Mouse (Mus musculus): ENCODE measurements at regions not wholly inside any gene's neighbourhood (a gene's known extent, or its start where the extent isn't known, plus 50 kb on each side); places are given as distances from the start of the nearest gene placed in this dataset.

DNA sequence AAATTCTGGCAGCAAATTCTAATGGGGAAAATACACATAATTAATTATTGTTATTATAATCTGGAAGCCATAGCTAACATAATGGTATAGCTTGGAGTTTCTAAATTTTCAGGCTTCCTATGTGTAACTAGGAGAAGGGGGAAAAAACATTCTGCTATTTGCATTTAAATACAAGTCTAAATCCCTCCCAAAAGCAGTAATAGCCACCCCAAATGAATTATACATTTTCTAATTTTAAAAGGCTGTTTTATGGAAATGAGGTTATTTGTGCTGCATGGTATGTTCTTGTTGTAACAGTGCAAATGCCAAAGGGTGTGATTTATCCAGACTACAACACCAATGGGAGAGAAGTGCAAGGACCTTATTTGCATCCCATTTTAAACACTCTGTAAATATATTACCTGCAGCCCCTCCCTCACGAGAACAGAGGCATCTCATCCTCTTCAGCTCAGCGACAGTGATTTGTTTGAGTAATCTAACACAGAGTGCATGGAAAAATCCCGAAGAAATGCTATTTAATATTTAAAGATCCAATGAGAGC is 101.4 kb upstream of the Hs3st1 start:
- Histone ChIP-seq H3K4me2 (ENCODE audit: low read depth, low read length) (no peak overlapping the region), H3K9me3 (ENCODE audit: control insufficient read depth, low read length) (no peaks in the 10 kb centered on the region), H3K27ac (ENCODE audit: low read length) (no peak overlapping the region), H3K4me1 (replicated peaks; ENCODE audit: control insufficient read depth, insufficient read depth, low read length) (no peaks in the 10 kb centered on the region), H3K27me3 (ENCODE audit: control insufficient read depth, insufficient read depth, low read depth, low read length) (no peaks in the 10 kb centered on the region), H3K4me3 (ENCODE audit: low read length) (no peak overlapping the region), H3K36me3 (ENCODE audit: control insufficient read depth, insufficient read depth, low read length) (no peaks in the 10 kb centered on the region), H3K9ac (ENCODE audit: low read length) (no peak overlapping the region)
- 48% methylated on average over 3 of the region's 3 CpGs for WGBS
- no peak for ATAC-seq (ENCODE audit: low read depth)

DNA sequence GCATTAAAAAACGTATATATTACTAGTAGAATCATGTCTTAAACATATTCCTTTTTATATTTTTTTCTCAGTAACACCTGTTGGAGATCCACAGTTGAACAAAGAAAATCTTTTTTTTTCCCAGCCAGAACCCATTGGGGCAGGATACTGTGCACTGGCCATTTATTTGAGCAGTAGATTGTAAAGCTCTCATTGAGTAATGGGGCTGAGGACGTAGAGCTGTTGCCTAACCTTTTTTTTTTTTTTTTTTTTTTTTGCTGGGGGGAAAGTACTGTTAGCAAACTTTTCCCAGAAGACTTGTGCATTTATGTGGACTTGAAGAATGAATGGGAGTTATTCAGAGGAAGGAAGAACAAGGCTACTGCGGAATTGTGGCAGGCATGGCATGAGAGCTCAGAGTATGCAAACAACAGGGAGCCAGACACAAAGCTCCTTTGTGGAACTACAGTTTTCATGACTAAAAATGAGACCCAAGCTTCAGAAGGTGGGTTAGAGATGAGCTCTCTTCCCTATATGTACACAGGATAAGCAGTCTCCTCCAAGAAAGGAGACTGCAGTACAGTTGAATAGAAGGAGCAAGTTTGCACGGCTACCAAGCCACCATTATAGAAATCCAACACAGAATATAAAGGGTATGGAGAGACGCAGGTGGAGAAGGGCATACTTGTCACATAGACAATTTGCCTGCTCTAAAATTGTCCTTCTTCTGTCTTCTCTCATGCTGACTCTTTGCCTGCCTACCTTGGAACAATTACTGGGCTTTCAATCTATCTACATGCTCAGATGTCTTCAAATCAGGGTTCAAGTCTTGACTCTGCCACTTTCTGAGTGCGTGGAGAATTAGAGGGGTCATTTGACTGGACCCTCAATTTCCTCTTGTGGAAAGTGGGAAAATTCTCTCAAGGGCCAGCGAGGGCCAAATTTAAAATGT is 100.7 kb upstream of the Hs3st1 start:
- no peaks in the 10 kb centered on the region for H3K27me3 ChIP-seq (ENCODE audit: control insufficient read depth, insufficient read depth, low read depth, low read length)
- peak; percentile 31; the same call in 1 of the 2 replicates for ATAC-seq (ENCODE audit: low read depth)
- WGBS = 55% methylated on average over 7 of the region's 7 CpGs
- no peaks in the 10 kb centered on the region for H3K4me1 ChIP-seq (replicated peaks; ENCODE audit: control insufficient read depth, insufficient read depth, low read length)
- no peak overlapping the region for H3K4me3 ChIP-seq (ENCODE audit: low read length)
- no peak overlapping the region for H3K4me2 ChIP-seq (ENCODE audit: low read depth, low read length)
- no peaks in the 10 kb centered on the region for H3K9me3 ChIP-seq (ENCODE audit: control insufficient read depth, low read length)
- no peaks in the 10 kb centered on the region for H3K36me3 ChIP-seq (ENCODE audit: control insufficient read depth, insufficient read depth, low read length)
- no peak overlapping the region for H3K9ac ChIP-seq (ENCODE audit: low read length)
- 0 out of 2 replicates have a peak overlapping the region, but pooled peaks have one; percentile 46 for H3K27ac ChIP-seq (ENCODE audit: low read length)

DNA sequence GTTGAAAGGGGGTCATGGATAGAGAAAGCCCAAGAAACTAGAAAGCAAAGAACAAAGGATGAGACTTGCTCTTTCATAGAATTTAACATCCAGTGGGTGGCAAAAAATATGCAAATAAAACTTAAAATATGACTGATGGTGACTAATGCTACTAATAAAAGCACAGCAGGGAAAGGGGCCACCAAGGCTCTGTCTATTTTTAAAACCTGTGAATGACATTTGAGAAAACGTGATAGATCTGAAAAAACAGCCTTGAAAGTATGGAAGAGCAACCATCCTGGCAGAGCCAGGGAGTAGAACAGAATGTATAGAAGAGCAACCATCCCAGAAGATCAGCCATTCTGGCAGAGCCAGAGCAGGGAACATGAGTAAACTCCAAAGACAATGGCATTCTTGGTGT is 91.9 kb upstream of the Hs3st1 start:
- no peaks in the 10 kb centered on the region for H3K27me3 ChIP-seq (ENCODE audit: control insufficient read depth, insufficient read depth, low read depth, low read length)
- H3K27ac ChIP-seq (ENCODE audit: low read length) = no peak overlapping the region
- no peaks in the 10 kb centered on the region for H3K4me1 ChIP-seq (replicated peaks; ENCODE audit: control insufficient read depth, insufficient read depth, low read length)
- no peaks in the 10 kb centered on the region for H3K9me3 ChIP-seq (ENCODE audit: control insufficient read depth, low read length)
- H3K36me3 ChIP-seq (ENCODE audit: control insufficient read depth, insufficient read depth, low read length) = no peaks in the 10 kb centered on the region
- no peak overlapping the region for H3K9ac ChIP-seq (ENCODE audit: low read length)
- ATAC-seq (ENCODE audit: low read depth) = no peak
- WGBS = 28% methylated on average over 1 of the region's 1 CpGs
- no peak overlapping the region for H3K4me3 ChIP-seq (ENCODE audit: low read length)
- H3K4me2 ChIP-seq (ENCODE audit: low read depth, low read length) = no peak overlapping the region

GRCm38 (mm10) chr5:39841186-39841585 is 85.9 kb upstream of the Hs3st1 start:
- no peak; the same call in 1 of the 2 replicates for ATAC-seq (ENCODE audit: low read depth)
- 52% methylated on average over 3 of the region's 3 CpGs for WGBS
- no peaks in the 10 kb centered on the region for H3K4me1 ChIP-seq (replicated peaks; ENCODE audit: control insufficient read depth, insufficient read depth, low read length)
- H3K4me2 ChIP-seq (ENCODE audit: low read depth, low read length) = no peak overlapping the region
- no peaks in the 10 kb centered on the region for H3K36me3 ChIP-seq (ENCODE audit: control insufficient read depth, insufficient read depth, low read length)
- no peaks in the 10 kb centered on the region for H3K9me3 ChIP-seq (ENCODE audit: control insufficient read depth, low read length)
- H3K9ac ChIP-seq (ENCODE audit: low read length) = no peak overlapping the region
- H3K27ac ChIP-seq (ENCODE audit: low read length) = no peak overlapping the region
- H3K4me3 ChIP-seq (ENCODE audit: low read length) = no peak overlapping the region
- no peaks in the 10 kb centered on the region for H3K27me3 ChIP-seq (ENCODE audit: control insufficient read depth, insufficient read depth, low read depth, low read length)

GRCm38 (mm10) chr5:39840576-39840975 is 85.3 kb upstream of the Hs3st1 start:
- WGBS = 84% methylated on average over 4 of the region's 4 CpGs
- H3K4me2 ChIP-seq (ENCODE audit: low read depth, low read length) = no peak overlapping the region
- no peak overlapping the region for H3K27ac ChIP-seq (ENCODE audit: low read length)
- no peak for ATAC-seq (ENCODE audit: low read depth)
- no peaks in the 10 kb centered on the region for H3K36me3 ChIP-seq (ENCODE audit: control insufficient read depth, insufficient read depth, low read length)
- H3K9ac ChIP-seq (ENCODE audit: low read length) = no peak overlapping the region
- no peaks in the 10 kb centered on the region for H3K9me3 ChIP-seq (ENCODE audit: control insufficient read depth, low read length)
- H3K4me1 ChIP-seq (replicated peaks; ENCODE audit: control insufficient read depth, insufficient read depth, low read length) = no peaks in the 10 kb centered on the region
- H3K4me3 ChIP-seq (ENCODE audit: low read length) = no peak overlapping the region
- H3K27me3 ChIP-seq (ENCODE audit: control insufficient read depth, insufficient read depth, low read depth, low read length) = no peaks in the 10 kb centered on the region

DNA sequence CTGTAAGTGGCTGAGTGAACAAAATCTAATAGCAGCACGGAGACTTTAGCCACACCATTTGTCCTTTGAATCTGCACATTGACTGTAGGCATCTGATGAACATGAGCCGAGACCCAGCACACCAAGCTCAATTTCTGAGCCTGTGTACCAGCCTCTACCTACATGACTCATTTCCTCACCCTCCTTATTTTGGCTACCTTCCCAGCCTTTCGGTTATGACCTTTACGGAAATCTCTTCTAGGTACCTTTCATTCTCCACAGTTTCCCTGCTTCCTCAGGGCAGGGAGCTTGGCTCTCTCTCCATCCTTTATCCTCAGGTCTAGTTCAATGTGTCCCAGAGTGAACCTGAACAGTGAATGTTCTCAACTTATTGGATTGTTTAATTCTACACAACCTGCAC is 77.3 kb upstream of the Hs3st1 start:
- H3K9me3 ChIP-seq (ENCODE audit: control insufficient read depth, low read length) = no peaks in the 10 kb centered on the region
- no peak for ATAC-seq (ENCODE audit: low read depth)
- H3K4me1 ChIP-seq (replicated peaks; ENCODE audit: control insufficient read depth, insufficient read depth, low read length) = no peaks in the 10 kb centered on the region
- H3K27ac ChIP-seq (ENCODE audit: low read length) = no peak overlapping the region
- H3K9ac ChIP-seq (ENCODE audit: low read length) = no peak overlapping the region
- no peak overlapping the region for H3K4me3 ChIP-seq (ENCODE audit: low read length)
- WGBS = 67% methylated on average over 4 of the region's 4 CpGs
- no peaks in the 10 kb centered on the region for H3K27me3 ChIP-seq (ENCODE audit: control insufficient read depth, insufficient read depth, low read depth, low read length)
- no peaks in the 10 kb centered on the region for H3K36me3 ChIP-seq (ENCODE audit: control insufficient read depth, insufficient read depth, low read length)
- H3K4me2 ChIP-seq (ENCODE audit: low read depth, low read length) = no peak overlapping the region

DNA sequence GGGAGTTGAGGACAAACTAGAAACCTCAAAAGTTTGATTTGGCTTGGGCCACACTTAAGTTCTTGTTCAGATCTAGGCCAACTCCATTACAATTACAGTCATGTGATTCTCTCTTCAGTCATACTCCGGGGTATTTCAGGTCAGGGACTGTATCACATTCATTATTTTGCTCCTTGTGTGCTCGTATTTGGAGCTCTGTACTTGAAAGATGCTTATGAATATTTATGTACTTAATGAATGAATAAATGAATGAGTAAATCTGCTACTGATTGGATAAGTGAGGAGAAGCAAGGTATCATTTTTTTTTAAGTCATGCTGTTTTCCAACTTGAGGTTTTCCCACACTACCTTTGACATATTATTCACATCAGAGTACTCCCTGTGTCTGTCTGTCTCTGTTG is 69.4 kb upstream of the Hs3st1 start:
- H3K4me3 ChIP-seq (ENCODE audit: low read length) = no peak overlapping the region
- H3K27me3 ChIP-seq (ENCODE audit: control insufficient read depth, insufficient read depth, low read depth, low read length) = no peaks in the 10 kb centered on the region
- 76% methylated on average over 2 of the region's 2 CpGs for WGBS
- H3K36me3 ChIP-seq (ENCODE audit: control insufficient read depth, insufficient read depth, low read length) = no peaks in the 10 kb centered on the region
- no peak overlapping the region for H3K9ac ChIP-seq (ENCODE audit: low read length)
- no peak for ATAC-seq (ENCODE audit: low read depth)
- H3K9me3 ChIP-seq (ENCODE audit: control insufficient read depth, low read length) = no peaks in the 10 kb centered on the region
- H3K27ac ChIP-seq (ENCODE audit: low read length) = no peak overlapping the region
- H3K4me1 ChIP-seq (replicated peaks; ENCODE audit: control insufficient read depth, insufficient read depth, low read length) = no peaks in the 10 kb centered on the region
- H3K4me2 ChIP-seq (ENCODE audit: low read depth, low read length) = no peak overlapping the region

DNA sequence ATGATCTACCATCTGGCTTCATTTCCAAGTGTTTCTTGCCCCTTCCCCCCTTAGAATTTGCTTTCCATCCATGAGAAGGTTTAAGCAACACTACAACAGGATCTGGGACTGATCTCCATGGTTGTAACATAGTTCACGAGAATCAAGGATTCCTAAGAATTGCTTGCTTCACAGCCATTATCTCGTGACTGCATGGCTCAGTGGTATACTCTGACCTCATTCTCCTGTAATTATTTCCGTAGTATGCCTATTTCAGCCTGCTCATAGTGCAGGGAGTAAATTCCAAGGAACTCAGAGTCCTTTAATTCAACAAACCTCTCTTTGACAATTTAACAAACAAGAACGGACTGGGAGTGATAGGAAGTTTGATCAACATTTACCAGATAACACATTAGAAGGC is 51.4 kb upstream of the Hs3st1 start:
- Histone ChIP-seq H3K9ac (ENCODE audit: low read length) (no peak overlapping the region), H3K4me1 (replicated peaks; ENCODE audit: control insufficient read depth, insufficient read depth, low read length) (no peaks in the 10 kb centered on the region), H3K27me3 (ENCODE audit: control insufficient read depth, insufficient read depth, low read depth, low read length) (no peaks in the 10 kb centered on the region), H3K36me3 (ENCODE audit: control insufficient read depth, insufficient read depth, low read length) (no peaks in the 10 kb centered on the region), H3K27ac (ENCODE audit: low read length) (no peak overlapping the region), H3K9me3 (ENCODE audit: control insufficient read depth, low read length) (no peaks in the 10 kb centered on the region), H3K4me3 (ENCODE audit: low read length) (no peak overlapping the region), H3K4me2 (ENCODE audit: low read depth, low read length) (no peak overlapping the region)
- no peak for ATAC-seq (ENCODE audit: low read depth)
- 63% methylated on average over 4 of the region's 4 CpGs for WGBS

All from lung, embryonic 16.5 days (tissue).